Mouse (Mus musculus) lung, postnatal 0 days (tissue): ENCODE measurements at regions not wholly inside any gene's neighbourhood (a gene's known extent, or its start where the extent isn't known, plus 50 kb on each side); places are given as distances from the start of the nearest gene placed in this dataset.

Source experiments
- CTCF ChIP-seq: IDR thresholded peaks from 2 replicates; pipeline ENCODE4 v1.5.1; 2016; ENCODE audit warnings: antibody characterized with exemption, mild to moderate bottlenecking
- EP300 ChIP-seq: IDR thresholded peaks from 2 replicates; pipeline ENCODE4 v1.6.1; 2016; ENCODE audit warnings: antibody characterized with exemption, mild to moderate bottlenecking, control low read depth

GRCm38 (mm10) chr2:128365004-128365403 lies 226.0 kb upstream of the Spdye4c start:
- TF ChIP-seq CTCF (no peak), EP300 (no peak)
